Mouse (Mus musculus) liver, postnatal 0 days (tissue): ENCODE results near the gene Golim4. TPM values are rescaled to one million over a fixed set of nuclear protein-coding genes. Genes with fewer than 3 reads are reported as not detected.

Experiments used
- ATAC-seq: fragments of 200-750 bp; cut with Nextera tagmentation; 2 replicates; pipeline ENCODE4 v1.8.0; 2017; ENCODE audit warnings: mild to moderate bottlenecking, moderate library complexity
- DNase-seq: peaks from one replicate; pipeline ENCODE4 v3.0.0-alpha.2; 2016
- H3K27ac ChIP-seq: fragments of 300-500 bp; sonication (generic); 2 replicates; pipeline ENCODE4 v1.5.1; 2014; ENCODE audit warnings: antibody characterized with exemption, moderate library complexity, mild to moderate bottlenecking, low read depth
- H3K27me3 ChIP-seq: fragments of 300-500 bp; sonication (generic); 2 replicates; pipeline ENCODE4 v1.6.1; 2014; ENCODE audit warnings: low read length, control low read depth, mixed read lengths; ENCODE audit not compliant: insufficient read depth
- H3K36me3 ChIP-seq: fragments of 300-500 bp; sonication (generic); replicated peaks from 2 replicates; pipeline ENCODE4 v1.6.1; 2014; ENCODE audit warnings: mild to moderate bottlenecking, control low read depth, low read length, moderate library complexity, mixed read lengths; ENCODE audit not compliant: insufficient read depth
- H3K4me1 ChIP-seq: fragments of 300-500 bp; sonication (generic); 2 replicates; pipeline ENCODE4 v1.6.1; 2014; ENCODE audit warnings: antibody characterized with exemption, mild to moderate bottlenecking, control low read depth; ENCODE audit not compliant: insufficient read depth
- H3K4me2 ChIP-seq: fragments of 300-500 bp; sonication (generic); 2 replicates; pipeline ENCODE4 v1.6.1; 2014; ENCODE audit warnings: low read depth, mild to moderate bottlenecking, low read length, moderate library complexity, mixed read lengths
- H3K4me3 ChIP-seq: fragments of 300-500 bp; sonication (generic); 2 replicates; pipeline ENCODE4 v1.5.1; 2014; ENCODE audit warnings: low read depth, low read length
- H3K9ac ChIP-seq: fragments of 300-500 bp; sonication (generic); replicated peaks from 2 replicates; pipeline ENCODE4 v1.6.1; 2014; ENCODE audit warnings: mild to moderate bottlenecking, moderate library complexity
- H3K9me3 ChIP-seq: fragments of 300-500 bp; sonication (generic); 2 replicates; pipeline ENCODE4 v1.6.1; 2016; ENCODE audit warnings: mild to moderate bottlenecking, control low read depth, low read length, mixed read lengths
- CTCF ChIP-seq: sonication (generic); IDR thresholded peaks from 2 replicates; pipeline ENCODE4 v1.5.1; 2016; ENCODE audit warnings: antibody characterized with exemption, low read depth
- EP300 ChIP-seq: IDR thresholded peaks from 2 replicates; pipeline ENCODE4 v1.6.1; 2016; ENCODE audit warnings: antibody characterized with exemption, low read depth, mild to moderate bottlenecking
- whole genome bisulfite sequencing: fragments of 180-500 bp; shearing (Covaris S2); extraction: QIAGEN DNeasy Blood & Tissue Kit; methylation state at CpG from one replicate; pipeline ENCODE4 v1.1.7; 2014; ENCODE audit not compliant: insufficient replicate concordance; 5-methylcytosine and 5-hydroxymethylcytosine counted together
- polyA plus RNA-seq: library from polyadenylated mRNA; unstranded; fragments of >200 nt; fragmentation: Nextera tagmentation; extraction: Ambion mirVana; gene quantifications from 2 replicates; pipeline ENCODE4 v1.2.1, GENCODE M21; 2015

Golim4 gene
- polyA plus RNA-seq, 1 experiment from 2014 or later: 29.1 TPM

GRCm38 (mm10) chr3:75930659-75931225 lies 26.0 kb downstream of the Golim4 start:
- no peak for DNase-seq
- no peak for TF ChIP-seq CTCF
- TF ChIP-seq EP300: no peak
- no peak overlapping the region for H3K27ac ChIP-seq
- H3K9me3 ChIP-seq: no peaks in the 10 kb centered on the region
- H3K4me1 ChIP-seq: peaks cover 9% of the 10 kb centered on the region
- H3K36me3 ChIP-seq: peaks cover 5% of the 10 kb centered on the region
- no peak for ATAC-seq
- no peaks in the 10 kb centered on the region for H3K27me3 ChIP-seq
- WGBS: 68% methylated on average over 2 of the region's 2 CpGs
- no peak overlapping the region for H3K4me3 ChIP-seq
- H3K9ac ChIP-seq: no peak overlapping the region
- H3K4me2 ChIP-seq: no peak overlapping the region

GRCm38 (mm10) chr3:75929926-75930548 lies 26.7 kb downstream of the Golim4 start:
- ATAC-seq (no peak), DNase-seq (no peak)
- Histone ChIP-seq H3K9ac (no peak overlapping the region), H3K4me3 (no peak overlapping the region), H3K27me3 (no peaks in the 10 kb centered on the region), H3K36me3 (peaks cover 5% of the 10 kb centered on the region), H3K27ac (no peak overlapping the region), H3K9me3 (no peaks in the 10 kb centered on the region), H3K4me1 (peaks cover 9% of the 10 kb centered on the region), H3K4me2 (no peak overlapping the region)
- 81% methylated on average over 7 of the region's 7 CpGs for WGBS
- TF ChIP-seq EP300: no peak
- no peak for TF ChIP-seq CTCF

GRCm38 (mm10) chr3:75926327-75926726 lies 30.4 kb downstream of the Golim4 start:
- Histone ChIP-seq H3K27me3 (no peaks in the 10 kb centered on the region), H3K27ac (peak overlapping the region; percentile 30; the same call in 1 of the 2 replicates), H3K4me3 (no peak overlapping the region), H3K4me2 (no peak overlapping the region), H3K36me3 (0 out of 2 replicates have a peak, but pooled peaks cover 2% of the 10 kb centered on the region), H3K9ac (no peak overlapping the region), H3K9me3 (no peaks in the 10 kb centered on the region), H3K4me1 (peaks cover 9% of the 10 kb centered on the region)
- ATAC-seq (peak; percentile 74), DNase-seq (no peak)
- TF ChIP-seq CTCF: no peak
- peak; percentile 33; the same call in 1 of the 2 replicates for TF ChIP-seq EP300
- 47% methylated on average over 3 of the region's 3 CpGs for WGBS

GRCm38 (mm10) chr3:75925123-75925522 lies 31.6 kb downstream of the Golim4 start:
- no peak for TF ChIP-seq EP300
- no peak for TF ChIP-seq CTCF
- Histone ChIP-seq H3K27me3 (no peaks in the 10 kb centered on the region), H3K4me1 (peaks cover 17% of the 10 kb centered on the region), H3K9ac (no peak overlapping the region), H3K9me3 (no peaks in the 10 kb centered on the region), H3K4me3 (no peak overlapping the region), H3K36me3 (0 out of 2 replicates have a peak, but pooled peaks cover 2% of the 10 kb centered on the region), H3K27ac (no peak overlapping the region), H3K4me2 (no peak overlapping the region)
- no peak for ATAC-seq
- no peak for DNase-seq
- 75% methylated on average over 2 of the region's 2 CpGs for WGBS

GRCm38 (mm10) chr3:75917770-75918503 lies 38.8 kb downstream of the Golim4 start:
- 55% methylated on average over 17 of the region's 17 CpGs for WGBS
- H3K9me3 ChIP-seq: no peaks in the 10 kb centered on the region
- peaks cover 39% of the 10 kb centered on the region for H3K4me1 ChIP-seq

GRCm38 (mm10) chr3:75912786-75913185 lies 44.0 kb downstream of the Golim4 start:
- 76% methylated on average over 4 of the region's 4 CpGs for WGBS
- no peak for TF ChIP-seq CTCF
- no peak for TF ChIP-seq EP300
- no peaks in the 10 kb centered on the region for H3K9me3 ChIP-seq
- no peaks in the 10 kb centered on the region for H3K27me3 ChIP-seq
- H3K36me3 ChIP-seq: peaks cover 7% of the 10 kb centered on the region
- no peak overlapping the region for H3K4me2 ChIP-seq
- no peak overlapping the region for H3K27ac ChIP-seq
- H3K4me3 ChIP-seq: no peak overlapping the region
- H3K9ac ChIP-seq: no peak overlapping the region
- ATAC-seq: no peak
- peaks cover 16% of the 10 kb centered on the region for H3K4me1 ChIP-seq
- DNase-seq: no peak

More at GRCm38 (mm10) chr3:75917770-75918503, 38.8 kb downstream of the Golim4 start:
- Histone ChIP-seq H3K4me3 (no peak overlapping the region), H3K27me3 (no peaks in the 10 kb centered on the region), H3K9ac (no peak overlapping the region; the same call in 1 of the 2 replicates), H3K27ac (peak overlapping the region; percentile 68), H3K4me2 (peak overlapping the region; percentile 24), H3K36me3 (no peaks in the 10 kb centered on the region)
- DNase-seq (peak; percentile 75), ATAC-seq (peak; percentile 100)
- TF ChIP-seq EP300: peak; percentile 95
- no peak for TF ChIP-seq CTCF
